Mouse (Mus musculus): ENCODE data around the gene Atp6v1g3. TPM values are rescaled to one million over a fixed set of nuclear protein-coding genes. Genes with fewer than 3 reads are reported as not detected.

Gene Atp6v1g3
- not detected for polyA plus RNA-seq (2014; fragmentation: Illumina TruSeq; extraction: RNeasy Lipid Tissue Mini Kit (QIAGEN cat#74804); ENCODE audit: low replicate concordance)

DNA sequence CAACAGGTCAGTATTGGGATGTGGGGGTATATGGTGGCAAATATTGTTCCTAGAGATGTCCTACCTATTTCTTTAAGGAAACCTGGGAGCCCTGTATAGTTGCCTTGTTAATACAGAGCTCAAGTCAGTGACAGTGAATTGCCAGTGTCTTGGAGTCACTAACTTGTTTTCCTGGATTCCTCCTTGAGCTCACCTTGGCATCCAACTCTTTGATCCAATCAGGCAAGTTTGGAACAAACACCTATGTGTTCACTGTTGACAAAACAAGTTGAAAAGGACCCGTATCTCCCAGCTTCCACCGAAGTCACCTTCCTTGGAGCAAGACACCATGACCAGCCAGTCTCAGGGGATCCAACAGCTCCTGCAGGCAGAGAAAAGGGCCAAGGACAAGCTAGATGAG lies at the start of gene Atp6v1g3:
TSS of gene Atp6v1g3 (plus strand) at position 301 of the 400 bp plus-strand sequence.

Other genes starting within 250 kb of the Atp6v1g3 start
- 80.9 TPM for gene Ptprc, start 98.0 kb upstream of the Atp6v1g3 start, polyA plus RNA-seq (2014; fragmentation: Illumina TruSeq; extraction: RNeasy Lipid Tissue Mini Kit (QIAGEN cat#74804); ENCODE audit: low replicate concordance)